ENCODE assay signal across 8 mouse cellular contexts in the genomic region with DNA sequence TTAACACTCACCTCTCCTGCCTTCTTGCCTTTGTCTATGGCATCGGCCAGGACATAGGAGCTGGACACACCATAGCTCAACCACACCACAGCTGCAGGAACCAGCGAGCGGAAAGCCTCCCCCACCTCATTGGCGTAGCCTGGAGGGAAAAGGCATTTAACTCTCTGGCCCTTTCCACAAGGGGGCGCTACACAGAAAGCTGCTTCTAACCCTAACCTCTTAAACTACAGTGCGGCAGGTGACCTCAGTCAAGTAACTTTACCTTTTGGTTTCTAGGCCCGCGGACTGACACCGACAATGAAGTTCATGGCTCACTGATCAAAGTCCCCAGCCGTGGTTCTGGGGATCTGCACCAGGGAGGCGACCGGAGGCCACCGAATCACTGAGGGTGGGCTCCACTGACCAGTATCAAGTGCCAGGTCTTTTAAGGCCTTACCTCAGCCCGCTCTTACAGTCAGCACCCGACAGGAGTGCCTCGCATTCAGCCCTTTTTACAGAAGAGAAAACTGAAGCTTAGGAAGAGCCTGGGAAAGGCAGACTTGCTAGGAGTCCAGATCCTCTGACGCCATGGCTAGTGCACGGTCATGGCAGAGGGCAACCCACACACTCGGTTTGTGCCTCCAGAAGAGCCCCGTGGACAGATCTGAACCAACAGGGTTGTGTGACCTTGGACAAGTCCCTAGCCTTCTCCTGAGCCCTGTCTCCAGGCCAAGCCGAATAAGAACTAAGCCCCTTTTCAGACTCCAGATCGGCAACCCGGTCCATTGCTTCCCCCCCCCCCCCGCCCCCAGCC. TPM values are rescaled to one million over a fixed set of nuclear protein-coding genes. Genes with fewer than 3 reads are reported as not detected.
DNase-seq lines count a peak whose midpoint lies in the region; ATAC-seq lines count a peak whose summit lies in the region.

No protein-coding gene starts in this region.

- no peak for ATAC-seq in forebrain, embryonic 16.5 days
- no peak for ATAC-seq in hindbrain, embryonic 12.5 days (ENCODE audit: low FRiP score)

- WGBS in forebrain, embryonic 16.5 days: 5% methylated on average over 23 of the region's 24 CpGs
- WGBS in hindbrain, embryonic 12.5 days: 8% methylated on average over 22 of the region's 24 CpGs
- WGBS in macrophage (ENCODE audit: missing documents): 12% methylated on average over 23 of the region's 24 CpGs

- peak overlapping the region; percentile 64 for H3K4me2 ChIP-seq in forebrain, embryonic 16.5 days (ENCODE audit: low read length)
- peak overlapping the region; percentile 85 for H3K4me2 ChIP-seq in hindbrain, embryonic 12.5 days (replicated peaks)

- H3K4me3 ChIP-seq in forebrain, embryonic 16.5 days (replicated peaks; ENCODE audit: low read length): peak overlapping the region; percentile 53
- peak overlapping the region; percentile 49 for H3K4me3 ChIP-seq in hindbrain, embryonic 12.5 days
- H3K4me3 ChIP-seq in macrophage (ENCODE audit: inconsistent target): peak overlapping the region; percentile 34

- H3K9ac ChIP-seq in forebrain, embryonic 16.5 days (replicated peaks; ENCODE audit: low read depth, low read length): peak overlapping the region; percentile 51
- peak overlapping the region; percentile 55 for H3K9ac ChIP-seq in hindbrain, embryonic 12.5 days

- no peaks in the 10 kb centered on the region for H3K27me3 ChIP-seq in forebrain, embryonic 16.5 days (replicated peaks; ENCODE audit: control insufficient read depth, insufficient read depth, low read length)
- H3K27me3 ChIP-seq in hindbrain, embryonic 12.5 days: no peaks in the 10 kb centered on the region

- no peaks in the 10 kb centered on the region for H3K9me3 ChIP-seq in forebrain, embryonic 16.5 days (ENCODE audit: control insufficient read depth, low read length)
- H3K9me3 ChIP-seq in hindbrain, embryonic 12.5 days (replicated peaks): no peaks in the 10 kb centered on the region

- H3K4me1 ChIP-seq in forebrain, embryonic 16.5 days (replicated peaks; ENCODE audit: control insufficient read depth, insufficient read depth, low read length): peaks cover 16% of the 10 kb centered on the region
- H3K4me1 ChIP-seq in hindbrain, embryonic 12.5 days: peaks cover 25% of the 10 kb centered on the region

- peak; percentile 93 for DNase-seq in R1 (ENCODE audit: low read depth, low spot score)
- DNase-seq in cerebellum, adult 18-20 months: peak; percentile 68 to 69
- DNase-seq in layer of hippocampus, postnatal 25 days (ENCODE audit: extremely low spot score in 1 of 2, low spot score in 1 of 2): peak; percentile 67 to 85
- DNase-seq in right cerebral cortex, adult 18-20 months: peak; percentile 74
- peak; percentile 87 for DNase-seq in yolk sac, embryonic 10.5 days (ENCODE audit: low spot score)

- H3K36me3 ChIP-seq in forebrain, embryonic 16.5 days (ENCODE audit: control insufficient read depth, insufficient read depth): no peaks in the 10 kb centered on the region
- H3K36me3 ChIP-seq in hindbrain, embryonic 12.5 days: no peaks in the 10 kb centered on the region
- H3K36me3 ChIP-seq in macrophage (ENCODE audit: inconsistent target): no peaks in the 10 kb centered on the region

- H3K79me2 ChIP-seq in macrophage (ENCODE audit: inconsistent target): no peaks in the 10 kb centered on the region

- H3K27ac ChIP-seq in forebrain, embryonic 16.5 days (ENCODE audit: low read length): no peak overlapping the region
- H3K27ac ChIP-seq in hindbrain, embryonic 12.5 days: peak overlapping the region; percentile 74
- no peak overlapping the region for H3K27ac ChIP-seq in macrophage

RNA-seq across cellular contexts. Expression of gene Mtfp1, which starts 0.7 kb away (rescaled TPM):
- polyA plus RNA-seq in forebrain, embryonic 16.5 days (2015; fragmentation: Nextera tagmentation; extraction: Ambion mirVana): 8.8 and 10.3 TPM in 2 replicates
- 5.4 and 5.6 TPM in 2 replicates for polyA plus RNA-seq in hindbrain, embryonic 12.5 days (2016; fragmentation: Nextera tagmentation; extraction: Ambion mirVana)
- total RNA-seq in layer of hippocampus, postnatal 25 days (2021): 100 to 1,000 TPM; 109 to 126 TPM
- total RNA-seq in macrophage (2018; cell fraction: chromatin; rRNA removed): 1 to 10 TPM in 2 of 26 experiments, under 1 TPM in 1, not detected in 23; 0.58 to 2.1 (median 1.9) TPM
- total RNA-seq in macrophage (2018; cell fraction: cytosol; rRNA removed): 1 to 10 TPM in 9 of 26 experiments, under 1 TPM in 17; 0.27 to 1.5 (median 0.70) TPM
- total RNA-seq in macrophage (2018; cell fraction: nucleus; rRNA removed): 1 to 10 TPM in 2 of 26 experiments, under 1 TPM in 15, not detected in 9; 0.30 to 1.8 (median 0.61) TPM
- 1.4 to 1.6 TPM (median 1.5 TPM) in 3 replicates for polyA plus RNA-seq in macrophage (2018)

RNA-seq across cellular contexts. Expression of gene Sec14l2, which starts 28.6 kb away (rescaled TPM):
- 1.6 and 1.7 TPM in 2 replicates for polyA plus RNA-seq in forebrain, embryonic 16.5 days (2015; fragmentation: Nextera tagmentation; extraction: Ambion mirVana)
- 1.8 and 3.1 TPM in 2 replicates for polyA plus RNA-seq in hindbrain, embryonic 12.5 days (2016; fragmentation: Nextera tagmentation; extraction: Ambion mirVana)
- total RNA-seq in layer of hippocampus, postnatal 25 days (2021): 10 to 100 TPM; 57.2 to 59.4 TPM
- 1 to 10 TPM in 7 of 26 experiments, under 1 TPM in 12, not detected in 7; 0.32 to 3.8 (median 0.67) TPM for total RNA-seq in macrophage (2018; cell fraction: chromatin; rRNA removed)
- under 1 TPM in 23 of 26 experiments, not detected in 3; 0.04 to 0.34 (median 0.11) TPM for total RNA-seq in macrophage (2018; cell fraction: cytosol; rRNA removed)
- 1 to 10 TPM in 2 of 26 experiments, under 1 TPM in 8, not detected in 16; 0.20 to 4.6 (median 0.38) TPM for total RNA-seq in macrophage (2018; cell fraction: nucleus; rRNA removed)
- polyA plus RNA-seq in macrophage (2018): 0.12 to 0.22 TPM (median 0.15 TPM) in 3 replicates

RNA-seq across cellular contexts. Expression of gene Sec14l3, which starts 29.9 kb away (rescaled TPM):
- polyA plus RNA-seq in forebrain, embryonic 16.5 days (2015; fragmentation: Nextera tagmentation; extraction: Ambion mirVana): 1.2 and 2.8 TPM in 2 replicates
- not detected in 2 replicates for polyA plus RNA-seq in hindbrain, embryonic 12.5 days (2016; fragmentation: Nextera tagmentation; extraction: Ambion mirVana)
- total RNA-seq in layer of hippocampus, postnatal 25 days (2021): 1 to 10 TPM; 1.6 to 1.9 TPM
- total RNA-seq in macrophage (2018; cell fraction: chromatin; rRNA removed): not detected
- total RNA-seq in macrophage (2018; cell fraction: cytosol; rRNA removed): not detected
- total RNA-seq in macrophage (2018; cell fraction: nucleus; rRNA removed): not detected
- not detected in 3 replicates for polyA plus RNA-seq in macrophage (2018)

RNA-seq across cellular contexts. Expression of gene Rnf215, which starts 40.4 kb away (rescaled TPM):
- 51.7 and 52.6 TPM in 2 replicates for polyA plus RNA-seq in forebrain, embryonic 16.5 days (2015; fragmentation: Nextera tagmentation; extraction: Ambion mirVana)
- 42.7 and 44.5 TPM in 2 replicates for polyA plus RNA-seq in hindbrain, embryonic 12.5 days (2016; fragmentation: Nextera tagmentation; extraction: Ambion mirVana)
- 10 to 100 TPM; 31.1 to 31.2 TPM for total RNA-seq in layer of hippocampus, postnatal 25 days (2021)
- total RNA-seq in macrophage (2018; cell fraction: chromatin; rRNA removed): 10 to 100 TPM; 29.1 to 75.9 (median 51.8) TPM
- 10 to 100 TPM in 19 of 26 experiments, 1 to 10 TPM in 7; 6.4 to 19.5 (median 11.9) TPM for total RNA-seq in macrophage (2018; cell fraction: cytosol; rRNA removed)
- 10 to 100 TPM; 19.0 to 56.4 (median 38.0) TPM for total RNA-seq in macrophage (2018; cell fraction: nucleus; rRNA removed)
- 7.0 to 14.0 TPM (median 11.5 TPM) in 3 replicates for polyA plus RNA-seq in macrophage (2018)
